Mouse (Mus musculus): ENCODE data around the gene Crybb1. TPM values are rescaled to one million over a fixed set of nuclear protein-coding genes. Genes with fewer than 3 reads are reported as not detected.

The Crybb1 gene
- polyA plus RNA-seq, 1 experiment from 2014 or later: 4.5 TPM

- no peaks in the 10 kb centered on the region for H3K36me3 ChIP-seq (ENCODE audit: control insufficient read depth, insufficient read depth, low read length)
Measured at GRCm38 (mm10) chr5:112241849-112242248, 13.8 kb upstream of the Crybb1 start.

GRCm38 (mm10) chr5:112242361-112242778 is 13.2 kb upstream of the Crybb1 start:
- Histone ChIP-seq H3K27ac (ENCODE audit: low read depth, low read length) (no peak overlapping the region), H3K27me3 (ENCODE audit: control insufficient read depth, insufficient read depth, low read length) (no peaks in the 10 kb centered on the region), H3K4me2 (ENCODE audit: low read depth, low read length) (no peak overlapping the region), H3K4me1 (ENCODE audit: control insufficient read depth, insufficient read depth, low read length) (peaks cover 16% of the 10 kb centered on the region), H3K9me3 (ENCODE audit: control insufficient read depth, low read length) (no peaks in the 10 kb centered on the region), H3K4me3 (ENCODE audit: low read depth, low read length) (no peak overlapping the region), H3K36me3 (ENCODE audit: control insufficient read depth, insufficient read depth, low read length) (no peaks in the 10 kb centered on the region), H3K9ac (replicated peaks; ENCODE audit: low read depth, low read length) (no peak overlapping the region)
- ATAC-seq (ENCODE audit: low read depth): no peak
- 52% methylated on average over 5 of the region's 5 CpGs for WGBS

More at GRCm38 (mm10) chr5:112241849-112242248, 13.8 kb upstream of the Crybb1 start:
- H3K27me3 ChIP-seq (ENCODE audit: control insufficient read depth, insufficient read depth, low read length): no peaks in the 10 kb centered on the region
- peaks cover 21% of the 10 kb centered on the region for H3K4me1 ChIP-seq (ENCODE audit: control insufficient read depth, insufficient read depth, low read length)
- WGBS: 73% methylated on average over 2 of the region's 2 CpGs
- H3K4me3 ChIP-seq (ENCODE audit: low read depth, low read length): no peak overlapping the region
- no peaks in the 10 kb centered on the region for H3K9me3 ChIP-seq (ENCODE audit: control insufficient read depth, low read length)
- H3K4me2 ChIP-seq (ENCODE audit: low read depth, low read length): no peak overlapping the region
- no peak overlapping the region for H3K27ac ChIP-seq (ENCODE audit: low read depth, low read length)
- no peak for ATAC-seq (ENCODE audit: low read depth)
- H3K9ac ChIP-seq (replicated peaks; ENCODE audit: low read depth, low read length): no peak overlapping the region

DNA sequence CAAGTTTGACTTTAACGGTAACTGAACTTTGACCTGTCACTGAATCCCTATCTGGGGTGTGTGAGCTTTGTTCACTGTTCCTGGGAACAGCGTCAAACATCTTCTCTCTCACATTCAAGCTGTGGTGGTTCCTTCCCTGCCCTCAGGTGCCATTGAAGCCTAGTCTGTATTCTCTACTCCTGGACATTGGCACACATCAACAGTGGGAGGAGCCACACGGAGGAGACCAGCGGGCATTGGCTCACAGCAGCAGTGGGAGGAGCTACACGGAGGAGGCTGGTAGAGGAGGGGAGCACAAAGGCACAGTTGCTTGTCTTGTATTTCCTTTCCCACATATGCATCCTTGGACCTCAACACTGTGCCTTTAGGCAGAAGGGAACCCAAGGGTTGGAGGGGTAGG is 12.6 kb upstream of the Crybb1 start:
- H3K9me3 ChIP-seq (ENCODE audit: control insufficient read depth, low read length): no peaks in the 10 kb centered on the region
- ATAC-seq (ENCODE audit: low read depth): no peak

GRCm38 (mm10) chr5:112243539-112244274 is 11.9 kb upstream of the Crybb1 start:
- Histone ChIP-seq H3K4me2 (ENCODE audit: low read depth, low read length) (no peak overlapping the region), H3K4me1 (ENCODE audit: control insufficient read depth, insufficient read depth, low read length) (peaks cover 5% of the 10 kb centered on the region; the same call in 1 of the 2 replicates), H3K9ac (replicated peaks; ENCODE audit: low read depth, low read length) (no peak overlapping the region), H3K36me3 (ENCODE audit: control insufficient read depth, insufficient read depth, low read length) (no peaks in the 10 kb centered on the region), H3K27me3 (ENCODE audit: control insufficient read depth, insufficient read depth, low read length) (no peaks in the 10 kb centered on the region), H3K27ac (ENCODE audit: low read depth, low read length) (no peak overlapping the region), H3K9me3 (ENCODE audit: control insufficient read depth, low read length) (no peaks in the 10 kb centered on the region), H3K4me3 (ENCODE audit: low read depth, low read length) (no peak overlapping the region)
- no peak for ATAC-seq (ENCODE audit: low read depth)
- WGBS: 70% methylated on average over 10 of the region's 10 CpGs

More for the DNA sequence above, 12.6 kb upstream of the Crybb1 start:
- H3K27ac ChIP-seq (ENCODE audit: low read depth, low read length): no peak overlapping the region
- no peak overlapping the region for H3K4me2 ChIP-seq (ENCODE audit: low read depth, low read length)
- H3K4me3 ChIP-seq (ENCODE audit: low read depth, low read length): no peak overlapping the region
- H3K9ac ChIP-seq (replicated peaks; ENCODE audit: low read depth, low read length): no peak overlapping the region
- H3K36me3 ChIP-seq (ENCODE audit: control insufficient read depth, insufficient read depth, low read length): no peaks in the 10 kb centered on the region
- peaks cover 9% of the 10 kb centered on the region; the same call in 1 of the 2 replicates for H3K4me1 ChIP-seq (ENCODE audit: control insufficient read depth, insufficient read depth, low read length)
- WGBS: 54% methylated on average over 5 of the region's 5 CpGs
- H3K27me3 ChIP-seq (ENCODE audit: control insufficient read depth, insufficient read depth, low read length): no peaks in the 10 kb centered on the region

- Histone ChIP-seq H3K36me3 (ENCODE audit: control insufficient read depth, insufficient read depth, low read length) (no peaks in the 10 kb centered on the region), H3K27me3 (ENCODE audit: control insufficient read depth, insufficient read depth, low read length) (no peaks in the 10 kb centered on the region), H3K4me1 (ENCODE audit: control insufficient read depth, insufficient read depth, low read length) (no peaks in the 10 kb centered on the region; the same call in 1 of the 2 replicates), H3K27ac (ENCODE audit: low read depth, low read length) (no peak overlapping the region), H3K9ac (replicated peaks; ENCODE audit: low read depth, low read length) (no peak overlapping the region), H3K9me3 (ENCODE audit: control insufficient read depth, low read length) (no peaks in the 10 kb centered on the region), H3K4me2 (ENCODE audit: low read depth, low read length) (no peak overlapping the region), H3K4me3 (ENCODE audit: low read depth, low read length) (no peak overlapping the region)
- 93% methylated on average over 1 of the region's 1 CpGs for WGBS
- ATAC-seq (ENCODE audit: low read depth): no peak
Measured at GRCm38 (mm10) chr5:112244275-112244562, 11.4 kb upstream of the Crybb1 start.

GRCm38 (mm10) chr5:112244890-112245615 is 10.6 kb upstream of the Crybb1 start:
- 53% methylated on average over 8 of the region's 8 CpGs for WGBS
- ATAC-seq (ENCODE audit: low read depth): no peak
- Histone ChIP-seq H3K9me3 (ENCODE audit: control insufficient read depth, low read length) (no peaks in the 10 kb centered on the region), H3K4me1 (ENCODE audit: control insufficient read depth, insufficient read depth, low read length) (no peaks in the 10 kb centered on the region), H3K4me3 (ENCODE audit: low read depth, low read length) (no peak overlapping the region), H3K27me3 (ENCODE audit: control insufficient read depth, insufficient read depth, low read length) (no peaks in the 10 kb centered on the region), H3K9ac (replicated peaks; ENCODE audit: low read depth, low read length) (no peak overlapping the region), H3K36me3 (ENCODE audit: control insufficient read depth, insufficient read depth, low read length) (no peaks in the 10 kb centered on the region), H3K4me2 (ENCODE audit: low read depth, low read length) (no peak overlapping the region), H3K27ac (ENCODE audit: low read depth, low read length) (no peak overlapping the region)

- no peak overlapping the region for H3K9ac ChIP-seq (replicated peaks; ENCODE audit: low read depth, low read length)
- no peaks in the 10 kb centered on the region for H3K9me3 ChIP-seq (ENCODE audit: control insufficient read depth, low read length)
- no peaks in the 10 kb centered on the region for H3K27me3 ChIP-seq (ENCODE audit: control insufficient read depth, insufficient read depth, low read length)
- H3K27ac ChIP-seq (ENCODE audit: low read depth, low read length): no peak overlapping the region
- no peak for ATAC-seq (ENCODE audit: low read depth)
- 58% methylated on average over 8 of the region's 8 CpGs for WGBS
- no peaks in the 10 kb centered on the region for H3K4me1 ChIP-seq (ENCODE audit: control insufficient read depth, insufficient read depth, low read length)
- H3K4me3 ChIP-seq (ENCODE audit: low read depth, low read length): no peak overlapping the region
- no peak overlapping the region for H3K4me2 ChIP-seq (ENCODE audit: low read depth, low read length)
- H3K36me3 ChIP-seq (ENCODE audit: control insufficient read depth, insufficient read depth, low read length): no peaks in the 10 kb centered on the region
Measured at GRCm38 (mm10) chr5:112247399-112247798, 8.2 kb upstream of the Crybb1 start.

- Histone ChIP-seq H3K4me2 (ENCODE audit: low read depth, low read length) (no peak overlapping the region), H3K36me3 (ENCODE audit: control insufficient read depth, insufficient read depth, low read length) (no peaks in the 10 kb centered on the region), H3K27ac (ENCODE audit: low read depth, low read length) (no peak overlapping the region), H3K4me3 (ENCODE audit: low read depth, low read length) (no peak overlapping the region), H3K27me3 (ENCODE audit: control insufficient read depth, insufficient read depth, low read length) (no peaks in the 10 kb centered on the region), H3K4me1 (ENCODE audit: control insufficient read depth, insufficient read depth, low read length) (no peaks in the 10 kb centered on the region), H3K9ac (replicated peaks; ENCODE audit: low read depth, low read length) (no peak overlapping the region), H3K9me3 (ENCODE audit: control insufficient read depth, low read length) (no peaks in the 10 kb centered on the region)
- WGBS: 86% methylated on average over 11 of the region's 11 CpGs
- ATAC-seq (ENCODE audit: low read depth): no peak
Measured at GRCm38 (mm10) chr5:112249106-112249505, 6.5 kb upstream of the Crybb1 start.

DNA sequence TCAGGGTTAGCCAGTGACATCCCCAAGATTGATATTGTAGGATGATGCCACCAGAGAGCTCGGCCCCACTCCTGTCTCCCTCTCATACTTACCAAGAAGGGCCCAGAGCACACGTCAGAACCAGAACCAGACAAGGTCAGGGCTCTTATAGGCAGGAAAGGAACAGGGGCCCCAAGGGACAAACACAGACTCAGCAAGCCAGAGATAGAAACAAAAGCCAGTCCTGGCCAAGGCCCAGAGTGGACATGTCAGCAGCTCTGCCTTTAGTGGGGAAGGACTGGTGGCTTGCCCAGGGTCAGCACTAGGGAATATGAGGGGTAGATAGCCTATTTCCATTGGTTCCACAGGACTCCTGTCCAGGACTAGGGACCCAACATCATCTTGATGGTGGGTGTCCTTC is 3.2 kb upstream of the Crybb1 start, which contains the start of gene Cryba4:
TSS of gene Cryba4 (minus strand) at position 119 of the 400 bp plus-strand sequence.
- H3K4me3 ChIP-seq (ENCODE audit: low read depth, low read length): no peak within 1 kb of the TSS
- H3K27ac ChIP-seq (ENCODE audit: low read depth, low read length): no peak within 1 kb of the TSS
- H3K9me3 ChIP-seq (ENCODE audit: control insufficient read depth, low read length): no peaks in the 10 kb centered on the region
- no peaks in the 10 kb centered on the region; the same call in 1 of the 2 replicates for H3K4me1 ChIP-seq (ENCODE audit: control insufficient read depth, insufficient read depth, low read length)
- no peak for ATAC-seq (ENCODE audit: low read depth)
- H3K9ac ChIP-seq (replicated peaks; ENCODE audit: low read depth, low read length): no peak within 1 kb of the TSS
- H3K36me3 ChIP-seq (ENCODE audit: control insufficient read depth, insufficient read depth, low read length): no peaks in the 10 kb centered on the region
- no peaks in the 10 kb centered on the region for H3K27me3 ChIP-seq (ENCODE audit: control insufficient read depth, insufficient read depth, low read length)
- WGBS: 76% methylated on average over 2 of the region's 2 CpGs
- H3K4me2 ChIP-seq (ENCODE audit: low read depth, low read length): no peak within 1 kb of the TSS
